Mouse (Mus musculus) neural tube, embryonic 11.5 days (tissue): ENCODE measurements at regions not wholly inside any gene's neighbourhood (a gene's known extent, or its start where the extent isn't known, plus 50 kb on each side); places are given as distances from the start of the nearest gene placed in this dataset.

Experiments used
- ATAC-seq: fragments of 200-750 bp; cut with Nextera tagmentation; 2 replicates; pipeline ENCODE4 v1.8.0; 2017; ENCODE audit warnings: moderate number of reproducible peaks, mild to moderate bottlenecking, moderate TSS enrichment, moderate library complexity; ENCODE audit not compliant: insufficient read depth, low FRiP score, low TSS enrichment
- DNase-seq: peaks from one replicate; pipeline ENCODE4 v3.0.0-alpha.2; 2015; ENCODE audit warnings: low spot score
- H3K27ac ChIP-seq: fragments of 300-500 bp; sonication (generic); 2 replicates; pipeline ENCODE4 v1.5.1; 2014; ENCODE audit warnings: low read depth, mild to moderate bottlenecking, low read length
- H3K27me3 ChIP-seq: fragments of 300-500 bp; sonication (generic); 2 replicates; pipeline ENCODE4 v1.6.1; 2014; ENCODE audit warnings: mild to moderate bottlenecking, low read length, mixed read lengths; ENCODE audit not compliant: control insufficient read depth, insufficient read depth
- H3K36me3 ChIP-seq: fragments of 300-500 bp; sonication (generic); 2 replicates; pipeline ENCODE4 v1.6.1; 2014; ENCODE audit warnings: mild to moderate bottlenecking, low read length, moderate library complexity, mixed read lengths; ENCODE audit not compliant: control insufficient read depth, insufficient read depth
- H3K4me1 ChIP-seq: fragments of 300-500 bp; sonication (generic); 2 replicates; pipeline ENCODE4 v1.6.1; 2014; ENCODE audit warnings: low read length, mixed read lengths; ENCODE audit not compliant: control insufficient read depth, insufficient read depth
- H3K4me2 ChIP-seq: fragments of 300-500 bp; sonication (generic); 2 replicates; pipeline ENCODE4 v1.6.1; 2014; ENCODE audit warnings: low read depth, mild to moderate bottlenecking, moderate library complexity
- H3K4me3 ChIP-seq: fragments of 300-500 bp; sonication (generic); 2 replicates; pipeline ENCODE4 v1.5.1; 2014; ENCODE audit warnings: low read depth, low read length
- H3K9ac ChIP-seq: fragments of 300-500 bp; sonication (generic); 2 replicates; pipeline ENCODE4 v1.6.1; 2014; ENCODE audit warnings: mild to moderate bottlenecking, low read length
- H3K9me3 ChIP-seq: fragments of 300-500 bp; sonication (generic); 2 replicates; pipeline ENCODE4 v1.6.1; 2016; ENCODE audit warnings: low read length; ENCODE audit not compliant: control insufficient read depth
- WGBS: fragments of 180-500 bp; shearing (Covaris S2); extraction: QIAGEN DNeasy Blood & Tissue Kit; methylation state at CpG from one replicate; pipeline ENCODE4 v1.1.7; 2014; 5-methylcytosine and 5-hydroxymethylcytosine counted together

DNA sequence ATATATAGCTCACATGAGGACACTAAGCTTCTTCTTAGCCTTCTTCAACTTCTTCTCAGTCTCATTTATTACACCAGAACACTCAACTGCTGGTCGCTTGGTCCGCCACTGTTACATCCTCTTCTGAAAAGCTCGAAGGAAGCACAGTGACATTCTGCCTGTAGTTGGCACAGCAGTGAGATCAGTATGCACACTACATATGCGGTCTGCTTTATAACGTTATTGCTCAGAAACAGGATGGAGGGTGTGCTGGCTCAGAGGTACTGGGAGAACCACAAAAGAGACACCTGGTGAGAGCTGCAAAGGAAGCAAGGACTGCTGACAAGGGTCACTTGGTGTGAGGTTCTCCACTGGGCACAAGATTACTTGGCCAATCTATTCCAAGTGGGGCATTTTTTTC, 179.5 kb downstream of the Ets1 start:
- no peaks in the 10 kb centered on the region for H3K9me3 ChIP-seq
- H3K27ac ChIP-seq, result no peak overlapping the region
- no peak for ATAC-seq
- H3K27me3 ChIP-seq, result no peaks in the 10 kb centered on the region
- H3K9ac ChIP-seq, result no peak overlapping the region
- H3K4me3 ChIP-seq, result no peak overlapping the region
- H3K4me1 ChIP-seq, result no peaks in the 10 kb centered on the region; the same call in 1 of the 2 replicates
- H3K4me2 ChIP-seq, result no peak overlapping the region
- H3K36me3 ChIP-seq, result no peaks in the 10 kb centered on the region
- 83% methylated on average over 5 of the region's 5 CpGs for WGBS
- no peak for DNase-seq

- Histone ChIP-seq H3K36me3 (no peaks in the 10 kb centered on the region), H3K4me3 (no peak overlapping the region), H3K4me1 (no peaks in the 10 kb centered on the region; the same call in 1 of the 2 replicates), H3K27ac (no peak overlapping the region), H3K9me3 (no peaks in the 10 kb centered on the region), H3K4me2 (no peak overlapping the region), H3K27me3 (no peaks in the 10 kb centered on the region), H3K9ac (no peak overlapping the region)
- DNase-seq (no peak), ATAC-seq (no peak)
- 80% methylated on average over 9 of the region's 9 CpGs for WGBS
Measured at GRCm38 (mm10) chr9:32816649-32817425, 180.8 kb downstream of the Ets1 start.

DNA sequence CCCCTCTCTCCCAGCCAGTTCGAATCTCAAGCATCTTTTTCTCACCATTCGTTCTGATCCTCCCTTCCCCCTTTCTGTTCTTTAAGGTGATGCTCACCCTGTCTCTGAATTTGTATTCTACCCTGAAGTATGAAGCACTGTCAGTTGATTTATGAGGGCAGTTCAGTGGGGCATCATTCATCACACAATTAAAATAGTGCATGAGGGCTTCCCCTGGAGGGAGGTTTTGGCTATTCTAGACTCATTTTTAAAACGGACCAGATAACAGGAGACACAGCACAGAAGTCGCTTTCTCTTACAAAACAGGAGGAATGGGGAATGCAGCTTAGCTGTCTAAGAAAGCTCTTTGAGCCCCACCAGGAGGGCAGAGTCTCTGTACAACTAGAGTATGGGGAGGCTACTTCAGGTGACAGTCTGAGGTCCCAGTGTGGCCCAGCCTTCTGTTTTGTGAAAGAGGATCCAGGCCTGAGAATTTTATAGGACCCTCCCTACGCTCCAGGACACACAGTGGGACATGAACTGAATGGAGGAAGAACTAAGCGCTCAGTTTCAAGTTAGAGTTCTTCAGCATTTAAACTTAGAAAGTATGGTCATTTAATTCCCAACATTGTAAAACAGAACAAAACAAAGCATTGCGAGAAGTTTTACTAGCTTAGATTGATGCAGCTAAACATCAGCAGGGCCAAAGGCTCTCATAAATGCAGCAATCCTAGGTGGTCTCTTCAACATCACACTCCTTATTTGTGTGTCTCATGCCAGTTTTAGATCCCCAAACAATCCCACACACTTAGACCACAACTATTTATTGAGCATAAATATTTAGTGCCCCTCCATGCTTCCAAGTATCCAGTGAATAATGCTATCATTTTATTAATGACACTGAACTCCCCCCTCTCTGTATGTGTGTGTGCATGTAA, 181.7 kb downstream of the Ets1 start:
- Histone ChIP-seq H3K36me3 (no peaks in the 10 kb centered on the region), H3K4me1 (no peaks in the 10 kb centered on the region; the same call in 1 of the 2 replicates), H3K27me3 (no peaks in the 10 kb centered on the region), H3K9me3 (no peaks in the 10 kb centered on the region), H3K4me2 (no peak overlapping the region), H3K27ac (no peak overlapping the region), H3K9ac (no peak overlapping the region), H3K4me3 (no peak overlapping the region)
- no peak for DNase-seq
- 43% methylated on average over 7 of the region's 7 CpGs for WGBS
- no peak for ATAC-seq

- ATAC-seq (no peak), DNase-seq (peak; percentile 39)
Measured at GRCm38 (mm10) chr9:32823439-32824133, 187.6 kb downstream of the Ets1 start.

GRCm38 (mm10) chr9:32824134-32824531, 188.1 kb downstream of the Ets1 start:
- ATAC-seq (no peak), DNase-seq (no peak)
- no peak overlapping the region for H3K27ac ChIP-seq
- H3K36me3 ChIP-seq, result no peaks in the 10 kb centered on the region
- H3K9ac ChIP-seq, result no peak overlapping the region
- H3K9me3 ChIP-seq, result no peaks in the 10 kb centered on the region
- WGBS, result 55% methylated on average over 6 of the region's 6 CpGs
- H3K4me2 ChIP-seq, result no peak overlapping the region
- no peak overlapping the region for H3K4me3 ChIP-seq
- H3K27me3 ChIP-seq, result no peaks in the 10 kb centered on the region
- no peaks in the 10 kb centered on the region for H3K4me1 ChIP-seq

More at GRCm38 (mm10) chr9:32823439-32824133, 187.6 kb downstream of the Ets1 start:
- H3K27ac ChIP-seq, result no peak overlapping the region
- H3K4me1 ChIP-seq, result no peaks in the 10 kb centered on the region
- H3K36me3 ChIP-seq, result no peaks in the 10 kb centered on the region
- no peaks in the 10 kb centered on the region for H3K27me3 ChIP-seq
- 50% methylated on average over 8 of the region's 8 CpGs for WGBS
- H3K4me3 ChIP-seq, result no peak overlapping the region
- no peak overlapping the region for H3K4me2 ChIP-seq
- no peaks in the 10 kb centered on the region for H3K9me3 ChIP-seq
- no peak overlapping the region for H3K9ac ChIP-seq

DNA sequence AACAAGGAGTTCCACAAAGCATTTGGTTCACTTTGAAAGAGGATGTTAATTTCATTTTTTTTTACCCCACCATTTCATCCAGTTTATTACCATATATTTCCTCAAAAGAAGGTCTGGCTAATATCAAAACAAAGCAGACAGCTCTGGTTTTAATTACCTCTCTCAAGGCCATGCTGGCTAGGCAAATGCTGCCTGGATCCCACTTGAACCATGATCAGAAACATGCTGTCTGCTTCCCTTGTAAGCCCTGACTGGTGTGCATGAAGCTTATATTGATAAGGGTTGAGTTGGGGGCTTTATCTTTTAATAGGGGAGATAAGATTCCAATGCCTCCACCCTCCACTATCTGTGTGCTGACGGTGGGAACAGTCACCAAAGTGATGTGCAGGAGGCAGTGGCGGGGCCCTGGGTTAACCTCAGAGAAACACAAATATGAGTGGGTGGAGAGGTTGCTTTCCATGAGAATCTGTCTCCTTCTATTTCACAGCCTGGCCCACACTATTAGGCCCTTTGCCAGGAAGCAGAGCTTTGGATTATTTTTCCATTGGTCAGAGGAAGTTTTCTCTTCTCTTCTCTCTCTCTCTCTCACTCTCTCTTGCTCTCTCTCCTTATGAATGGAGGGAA, 194.4 kb downstream of the Ets1 start:
- H3K4me2 ChIP-seq, result no peak overlapping the region
- no peaks in the 10 kb centered on the region for H3K9me3 ChIP-seq
- WGBS, result 61% methylated on average over 2 of the region's 2 CpGs
- no peak overlapping the region for H3K9ac ChIP-seq
- no peaks in the 10 kb centered on the region for H3K27me3 ChIP-seq
- ATAC-seq, result no peak
- DNase-seq, result no peak
- no peaks in the 10 kb centered on the region for H3K36me3 ChIP-seq
- no peak overlapping the region for H3K4me3 ChIP-seq
- H3K27ac ChIP-seq, result no peak overlapping the region
- peaks cover 3% of the 10 kb centered on the region for H3K4me1 ChIP-seq

- Histone ChIP-seq H3K36me3 (no peaks in the 10 kb centered on the region), H3K4me3 (no peak overlapping the region), H3K4me2 (no peak overlapping the region), H3K27me3 (no peaks in the 10 kb centered on the region), H3K9me3 (no peaks in the 10 kb centered on the region), H3K4me1 (peaks cover 9% of the 10 kb centered on the region), H3K27ac (no peak overlapping the region), H3K9ac (no peak overlapping the region)
- WGBS, result 82% methylated on average over 8 of the region's 8 CpGs
- ATAC-seq, result no peak
- no peak for DNase-seq
Measured at GRCm38 (mm10) chr9:32833373-32833772, 197.4 kb downstream of the Ets1 start.
